Mouse (Mus musculus) forelimb bud, embryonic 11.5 days (tissue): Measurements from ENCODE around the gene Dmbt1.
"Not testable (repeated sequence)": the region's sequence is repeated elsewhere in the genome, so short reads cannot be mapped to it uniquely, and the experiment has no call there.

ENCODE experiments used
- DNase-seq: peaks from one replicate; pipeline ENCODE4 v3.0.0-alpha.2; 2012; ENCODE audit warnings: low read depth, low spot score

The Dmbt1 gene

GRCm38 (mm10) chr7:131031755-131032154 lies at the start of gene Dmbt1:
TSS of gene Dmbt1 (plus strand) at chr7:131032053.
- no peak for DNase-seq

GRCm38 (mm10) chr7:130982371-130982770 lies 49.5 kb upstream of the Dmbt1 start:
- peak; percentile 62 for DNase-seq

DNA sequence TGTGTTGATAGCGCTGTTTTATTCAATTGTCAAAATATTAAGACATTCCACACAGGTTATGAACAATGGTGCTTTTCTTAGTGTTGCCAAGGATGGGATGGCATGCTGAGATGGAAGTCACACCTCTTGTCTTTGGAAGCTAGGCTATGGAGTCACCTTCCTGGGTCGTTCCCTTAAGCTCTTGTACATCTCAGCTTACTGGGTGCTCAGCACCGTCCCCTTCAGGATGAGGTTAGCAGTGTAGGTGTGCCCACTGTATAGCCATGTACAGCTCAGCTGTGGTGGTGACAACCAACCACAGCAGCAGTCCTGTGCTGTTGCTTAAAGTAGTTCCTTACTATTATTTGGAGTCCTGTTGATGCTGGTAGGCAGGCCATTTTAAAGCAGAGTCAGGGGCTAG lies 49.0 kb upstream of the Dmbt1 start:
- DNase-seq: no peak

DNA sequence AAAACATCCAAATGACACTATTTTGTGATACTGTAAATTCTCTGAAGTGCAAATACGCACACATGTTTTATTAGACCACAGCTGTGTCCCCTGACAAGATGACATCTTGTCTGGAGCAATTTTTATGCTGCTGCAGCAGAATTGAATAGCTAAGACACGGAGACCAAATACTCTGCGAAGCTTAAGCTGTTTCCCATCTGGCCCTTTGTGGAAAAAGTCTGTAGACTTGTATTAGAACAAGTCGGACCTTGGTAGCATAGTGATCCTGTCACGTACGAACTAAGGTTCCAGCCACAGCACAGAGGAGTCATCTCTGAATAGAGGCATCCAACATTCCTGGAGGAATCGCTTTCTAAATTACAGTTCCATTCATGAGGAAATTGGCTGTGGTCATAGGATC lies 47.6 kb upstream of the Dmbt1 start:
- no peak for DNase-seq

GRCm38 (mm10) chr7:130985193-130985592 lies 46.7 kb upstream of the Dmbt1 start:
- no peak for DNase-seq

- DNase-seq: no peak
Measured at GRCm38 (mm10) chr7:130985716-130986115, 46.1 kb upstream of the Dmbt1 start.

GRCm38 (mm10) chr7:130988146-130988545 lies 43.7 kb upstream of the Dmbt1 start:
- no peak for DNase-seq

DNA sequence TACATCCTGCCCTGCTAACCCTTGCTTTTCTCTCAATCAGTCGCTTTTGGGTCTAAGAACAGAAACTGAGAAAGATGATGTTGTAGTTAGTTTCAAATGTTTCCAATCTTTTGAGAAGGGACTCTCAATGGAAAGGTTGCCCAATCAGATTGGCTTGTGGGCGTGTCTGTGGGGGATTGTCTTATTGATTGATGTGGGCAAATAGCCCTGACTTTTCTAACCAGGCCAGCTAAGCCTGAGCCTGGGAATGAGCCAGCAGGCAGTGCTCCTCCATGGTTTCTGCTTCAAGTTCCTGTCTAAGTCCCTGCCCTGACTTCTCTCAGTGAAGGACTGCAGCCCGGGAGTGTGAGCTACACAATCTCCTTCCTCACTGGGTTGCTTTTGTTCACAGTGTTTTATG lies 42.5 kb upstream of the Dmbt1 start:
- DNase-seq: no peak

- no peak for DNase-seq
Measured at GRCm38 (mm10) chr7:130991174-130991789, 40.6 kb upstream of the Dmbt1 start.

GRCm38 (mm10) chr7:130993907-130994306 lies 37.9 kb upstream of the Dmbt1 start:
- peak; percentile 35 for DNase-seq

DNA sequence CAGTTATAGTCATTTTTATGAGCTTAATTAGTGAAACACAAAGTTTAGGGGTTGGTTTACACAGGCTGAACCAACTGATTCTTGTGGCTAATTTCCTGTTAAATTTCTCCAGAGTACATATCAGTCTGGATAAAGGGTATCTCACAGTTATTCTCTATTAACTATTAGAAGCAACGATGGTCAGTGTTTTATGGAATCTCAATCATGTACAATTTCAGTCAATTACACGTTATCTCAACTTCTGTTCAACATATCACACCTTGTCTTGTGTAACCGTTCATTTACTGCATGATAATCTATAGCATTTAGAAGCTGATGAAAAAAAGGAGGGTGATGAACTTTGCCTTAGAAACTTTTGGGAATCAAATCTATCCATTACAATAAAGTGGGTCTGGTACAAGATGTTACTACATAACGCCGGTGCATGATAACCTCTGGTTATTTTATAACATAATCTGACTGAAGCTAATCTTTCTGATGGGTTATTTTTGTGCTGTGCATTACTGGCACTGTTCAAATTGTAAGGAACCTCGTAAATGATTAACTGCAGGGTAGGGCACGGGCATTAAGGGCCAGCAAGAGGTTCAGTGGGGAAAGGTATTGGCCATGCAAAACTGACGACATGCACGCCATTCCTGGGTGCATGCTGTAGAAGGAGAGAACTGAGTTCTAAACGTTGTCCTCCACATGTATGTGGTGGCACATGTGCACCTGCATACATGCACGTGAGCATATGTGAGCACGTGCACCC lies 29.7 kb upstream of the Dmbt1 start:
- no peak for DNase-seq

- no peak for DNase-seq
Measured at GRCm38 (mm10) chr7:131004071-131004470, 27.8 kb upstream of the Dmbt1 start.

- no peak for DNase-seq
Measured at GRCm38 (mm10) chr7:131007221-131007620, 24.6 kb upstream of the Dmbt1 start.

DNA sequence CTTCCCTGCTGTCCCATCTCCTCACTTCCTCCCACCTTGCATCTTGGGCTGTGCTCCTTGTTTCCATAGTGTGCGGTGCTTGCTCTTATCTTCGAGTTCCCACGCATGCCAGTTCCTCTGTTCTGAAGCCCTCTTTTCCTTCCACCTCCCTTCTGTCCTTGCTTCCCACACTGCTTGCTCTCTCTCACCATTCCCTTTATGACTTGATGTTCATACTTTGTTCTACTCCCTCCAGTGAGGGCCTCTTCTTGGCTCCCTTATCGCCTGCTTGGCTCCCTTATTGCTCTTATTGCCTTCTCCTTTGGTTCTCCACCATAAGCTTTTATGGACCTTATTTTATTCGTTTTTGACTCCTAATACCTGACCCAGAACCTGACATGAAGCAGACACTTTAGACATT lies 22.7 kb upstream of the Dmbt1 start:
- DNase-seq: no peak

DNA sequence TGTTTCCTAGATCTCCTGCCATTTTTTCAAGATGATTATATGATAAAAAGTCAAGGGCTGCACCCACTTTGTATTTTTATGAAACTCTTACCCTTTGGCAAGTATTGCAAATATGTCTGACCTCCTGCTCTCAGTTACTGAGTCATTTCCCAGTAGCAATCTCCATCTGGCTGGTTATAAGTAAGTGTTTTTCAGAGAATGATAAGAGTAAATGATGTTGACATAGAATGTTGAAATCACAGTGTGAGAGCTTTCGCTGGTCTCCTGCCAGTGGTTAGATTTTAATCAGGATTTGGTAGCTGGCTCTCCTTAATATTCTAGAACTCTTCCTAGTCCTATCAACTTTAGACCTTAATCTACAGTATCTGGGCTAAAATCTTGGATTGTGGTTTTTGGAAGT lies 20.0 kb upstream of the Dmbt1 start:
- no peak for DNase-seq

DNA sequence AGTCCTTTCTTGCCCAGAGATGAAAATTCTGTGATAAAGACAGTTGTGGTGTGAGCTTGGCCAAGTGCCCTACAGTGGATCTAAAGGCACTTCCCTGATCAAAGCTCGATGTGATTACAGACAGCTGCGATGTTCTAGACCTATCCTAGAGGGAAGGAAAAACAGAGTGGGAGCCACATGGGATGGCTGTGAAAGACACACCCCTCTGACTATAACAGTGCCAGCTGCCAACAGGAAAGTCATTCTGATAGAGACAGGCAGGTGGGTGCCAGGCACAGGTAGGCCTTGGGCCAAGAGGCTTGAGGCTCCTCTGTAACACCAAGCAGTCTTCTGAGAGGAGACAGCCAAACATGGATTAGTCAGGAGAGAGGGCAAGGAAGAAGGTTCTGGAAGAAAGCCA lies 12.7 kb upstream of the Dmbt1 start:
- no peak for DNase-seq

- no peak for DNase-seq
Measured at GRCm38 (mm10) chr7:131024807-131025206, 7.0 kb upstream of the Dmbt1 start.

DNA sequence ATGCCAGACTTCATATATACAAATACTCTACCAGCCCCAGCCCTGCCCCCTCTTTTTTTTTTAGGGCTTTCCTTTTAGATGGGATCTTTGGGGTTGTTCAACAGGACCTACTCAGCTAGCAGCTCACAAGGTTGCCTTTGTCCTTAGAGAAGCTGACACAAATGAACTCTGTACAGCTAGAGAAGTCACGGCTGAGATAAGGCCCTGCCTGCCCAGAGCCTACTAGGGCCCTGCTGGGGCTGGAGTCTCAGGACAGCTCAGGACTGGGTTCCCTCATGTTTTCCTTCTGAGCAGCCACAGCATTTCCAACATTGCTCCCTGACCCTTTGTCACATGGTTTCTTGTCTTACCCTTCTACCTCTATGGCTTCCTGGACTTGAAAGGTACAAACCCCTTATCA lies 4.3 kb upstream of the Dmbt1 start:
- DNase-seq: no peak

DNA sequence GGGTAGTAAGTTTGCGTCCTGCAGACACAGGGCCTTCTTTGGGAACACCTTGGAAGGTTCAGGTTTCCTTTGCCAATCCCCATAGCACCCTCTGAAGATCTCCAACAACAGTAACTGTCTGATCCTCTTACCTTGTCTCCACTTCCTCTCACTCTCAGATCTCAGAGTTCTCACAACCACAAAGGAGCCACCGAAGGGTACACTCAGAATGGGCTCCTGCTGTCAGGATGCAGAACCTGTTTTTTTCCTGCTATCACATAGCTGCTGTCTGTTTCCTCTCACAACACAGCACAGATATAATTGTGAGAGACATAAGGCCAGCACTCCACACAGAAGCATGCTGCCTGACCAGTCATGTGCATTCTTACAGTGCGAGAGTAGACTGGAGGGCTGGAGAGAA lies 4.5 kb downstream of the Dmbt1 start:
- DNase-seq: no peak

GRCm38 (mm10) chr7:131037083-131037482 lies 5.2 kb downstream of the Dmbt1 start:
- DNase-seq: no peak

GRCm38 (mm10) chr7:131040760-131041159 lies 8.9 kb downstream of the Dmbt1 start:
- not testable (repeated sequence) for DNase-seq

GRCm38 (mm10) chr7:131042657-131043056 lies 10.8 kb downstream of the Dmbt1 start:
- peak; percentile 29 for DNase-seq

GRCm38 (mm10) chr7:131045258-131045835 lies 13.5 kb downstream of the Dmbt1 start:
- DNase-seq: peak; percentile 12
